ENCODE assay signal across 8 mouse cellular contexts in the genomic region with DNA sequence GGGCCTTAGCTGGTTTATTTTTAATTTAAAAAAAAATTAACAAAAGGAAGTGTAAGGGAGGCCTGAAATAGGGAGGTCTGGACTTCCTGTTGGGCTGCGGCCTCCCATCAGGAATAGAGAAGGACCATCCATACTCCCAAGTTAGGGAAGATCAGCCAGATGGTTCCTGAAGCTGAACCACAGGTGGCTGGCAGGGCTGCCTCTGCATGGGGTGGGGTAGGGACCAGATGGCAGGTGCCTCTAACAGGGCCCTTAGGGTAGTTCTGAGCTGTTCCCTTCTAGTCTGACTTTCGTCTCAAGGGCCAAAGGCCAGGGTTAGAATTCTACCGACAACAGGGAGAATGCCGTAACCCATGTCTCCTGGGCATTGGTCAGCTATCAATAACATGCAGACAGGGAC. TPM values are rescaled to one million over a fixed set of nuclear protein-coding genes. Genes with fewer than 3 reads are reported as not detected.
A peak's percentile ranks its signal among the peaks of the same experiment; 100 is the strongest.
DNase-seq lines count a peak whose midpoint lies in the region; ATAC-seq and TF ChIP-seq lines count a peak whose summit lies in the region.

No protein-coding gene starts in this region.

- peak overlapping the region; percentile 54; the same call in 1 of the 2 replicates for H3K9ac ChIP-seq in CH12.LX (ENCODE audit: insufficient read depth, low read depth)
- no peak overlapping the region for H3K9ac ChIP-seq in embryonic facial prominence, embryonic 11.5 days (replicated peaks; ENCODE audit: low read length)
- H3K9ac ChIP-seq in limb, embryonic 12.5 days (replicated peaks), result 0 out of 2 replicates have a peak overlapping the region, but pooled peaks have one; percentile 70

- peak overlapping the region; percentile 71 for H3K4me3 ChIP-seq in heart, embryonic 10.5 days
- H3K4me3 ChIP-seq in CH12.LX (replicated peaks in 1 of 3; ENCODE audit: low read depth in 2 of 3, low read length in 2 of 3, poor library complexity in 1 of 3), result no peak overlapping the region
- peak overlapping the region; percentile 2; the same call in 1 of the 2 replicates for H3K4me3 ChIP-seq in embryonic facial prominence, embryonic 11.5 days (ENCODE audit: low read depth, low read length)
- peak overlapping the region; percentile 57 for H3K4me3 ChIP-seq in limb, embryonic 12.5 days (replicated peaks)

- dilution Hi-C loops in CH12.LX (cut with MboI; ENCODE audit: extremely low pct_ligation_motif_present, extremely low pct_unique_long_range_greater_than_20kb, low sequenced_read_pairs), result no loop called here

- peaks cover 18% of the 10 kb centered on the region for H3K27me3 ChIP-seq in heart, embryonic 10.5 days (ENCODE audit: insufficient read depth, poor library complexity, severe bottlenecking)
- H3K27me3 ChIP-seq in CH12.LX (replicated peaks), result peaks cover 6% of the 10 kb centered on the region
- H3K27me3 ChIP-seq in embryonic facial prominence, embryonic 11.5 days (ENCODE audit: control insufficient read depth, insufficient read depth, low read length), result peaks cover 3% of the 10 kb centered on the region; the same call in 1 of the 2 replicates
- H3K27me3 ChIP-seq in limb, embryonic 12.5 days, result peaks cover 35% of the 10 kb centered on the region

- no peak for TF ChIP-seq RAD21 in CH12.LX (IDR thresholded peaks at IDR 0.05; ENCODE audit: low read depth, low read length)

- TF ChIP-seq CTCF in CH12.LX (conservative IDR thresholded peaks at IDR 0.05 in 1 of 2, IDR thresholded peaks at IDR 0.05 in 1 of 2; ENCODE audit: low read depth in 2 of 2, low read length in 2 of 2), result no peak

- DNase-seq in heart, embryonic 10.5 days (ENCODE audit: low spot score), result no peak
- DNase-seq in heart, adult 18-20 months, result no peak
- DNase-seq in CH12.LX (ENCODE audit: extremely low read depth), result no peak
- no peak for DNase-seq in embryonic facial prominence, embryonic 11.5 days (ENCODE audit: low spot score)
- no peak for DNase-seq in gastrocnemius, postnatal 25 days
- DNase-seq in left cerebral cortex, postnatal 10 days (ENCODE audit: extremely low spot score in 1 of 2, low spot score in 2 of 2), result no peak
- no peak for DNase-seq in urinary bladder, adult 18-20 months (ENCODE audit: low spot score in 2 of 2)

- 84% methylated on average over 4 of the region's 4 CpGs for WGBS in heart, embryonic 10.5 days
- WGBS in embryonic facial prominence, embryonic 11.5 days, result 78% methylated on average over 4 of the region's 4 CpGs
- WGBS in limb, embryonic 12.5 days, result 76% methylated on average over 4 of the region's 4 CpGs

- H3K36me3 ChIP-seq in heart, embryonic 10.5 days, result peaks cover 9% of the 10 kb centered on the region
- no peaks in the 10 kb centered on the region for H3K36me3 ChIP-seq in CH12.LX (replicated peaks in 1 of 2; ENCODE audit: control insufficient read depth in 1 of 2, insufficient read depth in 1 of 2, low read length in 1 of 2)
- H3K36me3 ChIP-seq in embryonic facial prominence, embryonic 11.5 days (replicated peaks; ENCODE audit: control insufficient read depth, insufficient read depth, low read depth, low read length), result no peaks in the 10 kb centered on the region
- peaks cover 19% of the 10 kb centered on the region for H3K36me3 ChIP-seq in limb, embryonic 12.5 days

- H3K4me1 ChIP-seq in heart, embryonic 10.5 days, result peaks cover 40% of the 10 kb centered on the region
- H3K4me1 ChIP-seq in CH12.LX (ENCODE audit: control insufficient read depth in 1 of 2, insufficient read depth in 2 of 2), result peaks cover 0 to 6% of the 10 kb centered on the region in 2 experiments; a peak in 1 of 4 replicates
- H3K4me1 ChIP-seq in embryonic facial prominence, embryonic 11.5 days (ENCODE audit: control insufficient read depth, insufficient read depth, low read length), result peaks cover 4% of the 10 kb centered on the region; the same call in 1 of the 2 replicates
- peaks cover 21% of the 10 kb centered on the region for H3K4me1 ChIP-seq in limb, embryonic 12.5 days (replicated peaks)

- TF ChIP-seq POLR2A in CH12.LX (IDR thresholded peaks at IDR 0.05; ENCODE audit: low read depth, low read length), result no peak

- no peaks in the 10 kb centered on the region for H3K9me3 ChIP-seq in heart, embryonic 10.5 days
- no peaks in the 10 kb centered on the region for H3K9me3 ChIP-seq in CH12.LX (replicated peaks; ENCODE audit: low read length)
- H3K9me3 ChIP-seq in embryonic facial prominence, embryonic 11.5 days (replicated peaks; ENCODE audit: control insufficient read depth, low read length), result no peaks in the 10 kb centered on the region
- H3K9me3 ChIP-seq in limb, embryonic 12.5 days, result no peaks in the 10 kb centered on the region

- no peak for TF ChIP-seq EP300 in CH12.LX (IDR thresholded peaks at IDR 0.05; ENCODE audit: low read length)

- intact Hi-C loops in left cerebral cortex, postnatal 10 days (cut with DNase I), result loop anchor here (10.0 kb wide), 1 partner anchor 121 kb away; no protein-coding TSS in a partner anchor

- H3K4me2 ChIP-seq in CH12.LX (ENCODE audit: insufficient read depth, low read depth, poor library complexity, severe bottlenecking), result peak overlapping the region; percentile 76; the same call in 1 of the 2 replicates
- peak overlapping the region; percentile 66 for H3K4me2 ChIP-seq in embryonic facial prominence, embryonic 11.5 days (ENCODE audit: low read depth, low read length)
- H3K4me2 ChIP-seq in limb, embryonic 12.5 days, result peak overlapping the region; percentile 65

- in situ Hi-C loops in CH12.LX (cut with MboI; ENCODE audit: low pct_ligation_motif_present, low pct_unique_long_range_greater_than_20kb, low sequenced_read_pairs), result no loop called here

- no peak overlapping the region for H3K27ac ChIP-seq in heart, embryonic 10.5 days
- no peak overlapping the region for H3K27ac ChIP-seq in CH12.LX (ENCODE audit: insufficient read depth, low read depth)
- H3K27ac ChIP-seq in embryonic facial prominence, embryonic 11.5 days (replicated peaks; ENCODE audit: low read depth, low read length), result no peak overlapping the region
- H3K27ac ChIP-seq in limb, embryonic 12.5 days, result no peak overlapping the region

- ATAC-seq in embryonic facial prominence, embryonic 11.5 days (replicated peaks; ENCODE audit: insufficient number of reproducible peaks, low FRiP score, low TSS enrichment, low read depth), result no peak
- no peak for ATAC-seq in limb, embryonic 12.5 days (ENCODE audit: insufficient number of reproducible peaks, insufficient read depth, low FRiP score, low TSS enrichment, low read depth)

- no peaks in the 10 kb centered on the region for H3K79me2 ChIP-seq in CH12.LX (replicated peaks; ENCODE audit: control insufficient read depth, extremely low read depth, insufficient read depth, poor library complexity, severe bottlenecking)

TF ChIP-seq in CH12.LX, 34 proteins besides CTCF, POLR2A, EP300 and RAD21 (continues in another document):
- no peak for TF ChIP-seq JUN (IDR thresholded peaks at IDR 0.05; ENCODE audit: insufficient read depth, low read depth, low read length)
- TF ChIP-seq TBP (conservative IDR thresholded peaks at IDR 0.05; ENCODE audit: low read depth, low read length), result no peak
- TF ChIP-seq GABPA (IDR thresholded peaks at IDR 0.05; ENCODE audit: insufficient replicate concordance, low read depth, low read length), result no peak
- TF ChIP-seq POLR2AphosphoS2 (IDR thresholded peaks at IDR 0.05; ENCODE audit: low read depth, low read length), result no peak
- TF ChIP-seq ETS1 (conservative IDR thresholded peaks at IDR 0.05; ENCODE audit: low read depth, low read length), result no peak

RNA-seq across cellular contexts. Expression of a gene that starts 1.2 kb away (rescaled TPM):
- 66.3 and 87.5 TPM in 2 replicates for polyA plus RNA-seq in heart, embryonic 10.5 days (2016; fragmentation: Nextera tagmentation; extraction: Ambion mirVana)
- total RNA-seq in heart, adult 18-20 months (2021), result 10 to 100 TPM; 39.8 to 40.3 TPM
- total RNA-seq in CH12.LX (2012; rRNA removed) (29.6 and 33.0 TPM in 2 replicates), CH12.LX (2014; rRNA removed) (4.9 and 7.1 TPM in 2 replicates)
- 4.1 and 5.5 TPM in 2 replicates for polyA plus RNA-seq in CH12.LX (2012; ENCODE audit: insufficient read length, low read depth)
- polyA plus RNA-seq in embryonic facial prominence, embryonic 11.5 days (2014; fragmentation: Nextera tagmentation; extraction: Ambion mirVana), result 60.3 and 64.4 TPM in 2 replicates
- polyA plus RNA-seq in limb, embryonic 12.5 days (2016; fragmentation: Nextera tagmentation; extraction: Ambion mirVana), result 79.4 and 80.2 TPM in 2 replicates
- 10 to 100 TPM; 15.1 to 19.6 TPM for total RNA-seq in gastrocnemius, postnatal 25 days (2021)
- total RNA-seq in left cerebral cortex, postnatal 10 days (2021), result 100 to 1,000 TPM; 198 TPM

RNA-seq across cellular contexts. Expression of a gene that starts 11.0 kb away (rescaled TPM):
- 2.8 and 9.7 TPM in 2 replicates for polyA plus RNA-seq in heart, embryonic 10.5 days (2016; fragmentation: Nextera tagmentation; extraction: Ambion mirVana)
- total RNA-seq in heart, adult 18-20 months (2021), result 10 to 100 TPM; 16.7 to 18.2 TPM
- not detected in 2 replicates for total RNA-seq in CH12.LX (2012; rRNA removed)
- total RNA-seq in CH12.LX (2014; rRNA removed), result not detected in 2 replicates
- polyA plus RNA-seq in CH12.LX (2012; ENCODE audit: insufficient read length, low read depth), result not detected in 2 replicates
- 0.32 and 0.39 TPM in 2 replicates for polyA plus RNA-seq in embryonic facial prominence, embryonic 11.5 days (2014; fragmentation: Nextera tagmentation; extraction: Ambion mirVana)
- 0.10 TPM in 1 of 2 replicates, not detected in the other for polyA plus RNA-seq in limb, embryonic 12.5 days (2016; fragmentation: Nextera tagmentation; extraction: Ambion mirVana)
- total RNA-seq in gastrocnemius, postnatal 25 days (2021), result 1 to 10 TPM; 5.6 TPM
- 10 to 100 TPM; 34.7 to 40.4 TPM for total RNA-seq in left cerebral cortex, postnatal 10 days (2021)

RNA-seq across cellular contexts. Expression of a gene that starts 24.8 kb away (rescaled TPM):
- polyA plus RNA-seq in heart, embryonic 10.5 days (2016; fragmentation: Nextera tagmentation; extraction: Ambion mirVana), result 69.5 and 91.2 TPM in 2 replicates
- 100 to 1,000 TPM; 139 to 154 TPM for total RNA-seq in heart, adult 18-20 months (2021)
- total RNA-seq in CH12.LX (2012; rRNA removed) (2.9 and 3.1 TPM in 2 replicates), CH12.LX (2014; rRNA removed) (0.58 and 0.77 TPM in 2 replicates)
- 5.0 and 5.3 TPM in 2 replicates for polyA plus RNA-seq in CH12.LX (2012; ENCODE audit: insufficient read length, low read depth)
- polyA plus RNA-seq in embryonic facial prominence, embryonic 11.5 days (2014; fragmentation: Nextera tagmentation; extraction: Ambion mirVana), result 30.7 and 32.1 TPM in 2 replicates
- polyA plus RNA-seq in limb, embryonic 12.5 days (2016; fragmentation: Nextera tagmentation; extraction: Ambion mirVana), result 46.4 and 46.8 TPM in 2 replicates
- 10 to 100 TPM; 80.8 to 97.3 TPM for total RNA-seq in gastrocnemius, postnatal 25 days (2021)
- total RNA-seq in left cerebral cortex, postnatal 10 days (2021), result 10 to 100 TPM; 11.8 to 14.6 TPM

RNA-seq across cellular contexts. Expression of a gene that starts 27.6 kb away (rescaled TPM):
- polyA plus RNA-seq in heart, embryonic 10.5 days (2016; fragmentation: Nextera tagmentation; extraction: Ambion mirVana), result 0.21 and 0.70 TPM in 2 replicates
- total RNA-seq in heart, adult 18-20 months (2021), result under 1 TPM; 0.10 to 0.13 TPM
- total RNA-seq in CH12.LX (2012; rRNA removed), result not detected in 2 replicates
- not detected in 2 replicates for total RNA-seq in CH12.LX (2014; rRNA removed)
- polyA plus RNA-seq in CH12.LX (2012; ENCODE audit: insufficient read length, low read depth), result not detected in 2 replicates
- 0.41 and 0.45 TPM in 2 replicates for polyA plus RNA-seq in embryonic facial prominence, embryonic 11.5 days (2014; fragmentation: Nextera tagmentation; extraction: Ambion mirVana)
- 0.45 and 0.53 TPM in 2 replicates for polyA plus RNA-seq in limb, embryonic 12.5 days (2016; fragmentation: Nextera tagmentation; extraction: Ambion mirVana)
- total RNA-seq in gastrocnemius, postnatal 25 days (2021), result not detected
- total RNA-seq in left cerebral cortex, postnatal 10 days (2021), result 10 to 100 TPM in 1 of 2 experiments, 1 to 10 TPM in 1; 6.9 to 19.4 TPM

Comparison
In these comparisons a context has a peak if more than half of its experiments do, and no peak if none do; other contexts are left out.
1. H3K4me3 ChIP-seq: peak in heart, embryonic 10.5 days (single experiment), embryonic facial prominence, embryonic 11.5 days (single experiment) and limb, embryonic 12.5 days (single experiment); none in CH12.LX (0 of 3).
2. RNA of a gene that starts 1.2 kb away (total RNA-seq): 198 TPM in left cerebral cortex, postnatal 10 days; 39.8 to 40.3 TPM in heart, adult 18-20 months, 4.9 to 33.0 TPM in CH12.LX and 15.1 to 19.6 TPM in gastrocnemius, postnatal 25 days; every median in the first group is over 4 times any median in the second.
3. RNA of a gene that starts 11.0 kb away (total RNA-seq): 34.7 to 40.4 TPM in left cerebral cortex, postnatal 10 days, 16.7 to 18.2 TPM in heart, adult 18-20 months and 5.6 TPM in gastrocnemius, postnatal 25 days; not detected in CH12.LX; every median in the first group is over 4 times any median in the second.
4. RNA of a gene that starts 24.8 kb away (total RNA-seq): 139 to 154 TPM in heart, adult 18-20 months and 80.8 to 97.3 TPM in gastrocnemius, postnatal 25 days; 11.8 to 14.6 TPM in left cerebral cortex, postnatal 10 days and 0.58 to 3.1 TPM in CH12.LX; every median in the first group is over 4 times any median in the second.
5. Peak in every context shown above with its lines, with median percentiles within 50 percentile points of each other: H3K4me2 ChIP-seq.